Comparison of ENCODE assay signal across 12 mouse cellular contexts in genomic region chr2:33318491-33318964, GRCm38 (mm10). TPM values are rescaled to one million over a fixed set of nuclear protein-coding genes. Genes with fewer than 3 reads are reported as not detected.
DNase-seq lines count a peak whose midpoint lies in the region; ATAC-seq and TF ChIP-seq lines count a peak whose summit lies in the region.
"Had no signal": no experiment of that assay in that cellular context is flagged by ENCODE, and none has a peak within 500 bp of the region (broad histone marks: within the 10 kb centered on the region; RNA-seq: fewer than 3 reads in every experiment).

No protein-coding gene starts in this region.

- H3K27me3 ChIP-seq in forebrain, embryonic 14.5 days (replicated peaks; ENCODE audit: control insufficient read depth, insufficient read depth, low read length) = no peaks in the 10 kb centered on the region
- no peaks in the 10 kb centered on the region for H3K27me3 ChIP-seq in forebrain, embryonic 11.5 days (ENCODE audit: control insufficient read depth, insufficient read depth, low read length)
- H3K27me3 ChIP-seq in C2C12 (ENCODE audit: control insufficient read depth, insufficient read depth, insufficient read length) = no peaks in the 10 kb centered on the region
- H3K27me3 ChIP-seq: limb, embryonic 13.5 days had no signal

- H3K9me3 ChIP-seq in forebrain, embryonic 14.5 days (replicated peaks; ENCODE audit: control insufficient read depth, low read length) = no peaks in the 10 kb centered on the region
- no peaks in the 10 kb centered on the region for H3K9me3 ChIP-seq in forebrain, embryonic 11.5 days (ENCODE audit: control insufficient read depth, low read length)
- H3K9me3 ChIP-seq: limb, embryonic 13.5 days had no signal

- no peak overlapping the region for H3K9ac ChIP-seq in forebrain, embryonic 14.5 days (ENCODE audit: low read length)
- no peak overlapping the region for H3K9ac ChIP-seq in forebrain, embryonic 11.5 days (ENCODE audit: low read length)
- H3K9ac ChIP-seq: limb, embryonic 13.5 days had no signal

- H3K4me1 ChIP-seq in forebrain, embryonic 14.5 days (ENCODE audit: control insufficient read depth, insufficient read depth, low read length) = peaks cover 8% of the 10 kb centered on the region
- H3K4me1 ChIP-seq in forebrain, embryonic 11.5 days (replicated peaks; ENCODE audit: control insufficient read depth, insufficient read depth, low read length) = peaks cover 8% of the 10 kb centered on the region

- ATAC-seq in forebrain, embryonic 14.5 days = no peak
- no peak for ATAC-seq in forebrain, embryonic 11.5 days (replicated peaks; ENCODE audit: low FRiP score)
- no peak for ATAC-seq in erythroid progenitor cell, adult 5-6 weeks (replicated peaks; ENCODE audit: low FRiP score, poor library complexity, severe bottlenecking)

- 0 out of 2 replicates have a peak overlapping the region, but pooled peaks have one; percentile 23 for H3K27ac ChIP-seq in forebrain, embryonic 14.5 days (ENCODE audit: low read depth, low read length)
- H3K27ac ChIP-seq in forebrain, embryonic 11.5 days (ENCODE audit: low read depth, low read length) = no peak overlapping the region
- H3K27ac ChIP-seq: limb, embryonic 13.5 days had no signal

- H3K4me2 ChIP-seq in forebrain, embryonic 14.5 days (ENCODE audit: low read length) = no peak overlapping the region
- no peak overlapping the region for H3K4me2 ChIP-seq in forebrain, embryonic 11.5 days (ENCODE audit: low read depth, low read length, severe bottlenecking)
- H3K4me2 ChIP-seq: limb, embryonic 13.5 days had no signal

- peaks cover 23% of the 10 kb centered on the region; the same call in 1 of the 2 replicates for H3K36me3 ChIP-seq in forebrain, embryonic 14.5 days (ENCODE audit: control insufficient read depth, insufficient read depth, low read length)
- H3K36me3 ChIP-seq in forebrain, embryonic 11.5 days (ENCODE audit: control insufficient read depth, insufficient read depth, low read length) = no peaks in the 10 kb centered on the region
- no peaks in the 10 kb centered on the region for H3K36me3 ChIP-seq in C2C12 (ENCODE audit: control insufficient read depth, insufficient read depth)
- H3K36me3 ChIP-seq: limb, embryonic 13.5 days had no signal

- intact Hi-C loops in heart, postnatal 25 days (cut with DNase I) = loop anchor here (5.0 kb wide), 2 partner anchors 81 to 101 kb away; partner anchors contain the start of gene Angptl2

- no peak overlapping the region for H3ac ChIP-seq in C2C12 (ENCODE audit: control insufficient read depth, insufficient read length, low read depth)

- DNase-seq in forebrain, embryonic 14.5 days (ENCODE audit: low spot score) = peak; percentile 15
- DNase-seq in forebrain, embryonic 11.5 days (ENCODE audit: low spot score) = no peak
- DNase-seq in cerebellum, postnatal 25 days = peak; percentile 83
- peak; percentile 59 to 69 for DNase-seq in left cerebral cortex, adult 18-20 months (ENCODE audit: low spot score in 2 of 2)
- DNase-seq in spleen, postnatal 10 days (ENCODE audit: low spot score in 2 of 2) = no peak
- DNase-seq in heart, postnatal 25 days (ENCODE audit: low spot score) = no peak
- DNase-seq: adrenal gland, postnatal 25 days; embryo, embryonic 11 days; thymus, postnatal 14 days had no signal

- no peaks in the 10 kb centered on the region for H3K79me3 ChIP-seq in C2C12 (ENCODE audit: low read depth)

- TF ChIP-seq CTCF in C2C12 (IDR thresholded peaks at IDR 0.05; ENCODE audit: control insufficient read depth, insufficient read depth, insufficient read length) = no peak

- H3K4me3 ChIP-seq in forebrain, embryonic 14.5 days (ENCODE audit: low read depth, low read length) = no peak overlapping the region
- H3K4me3 ChIP-seq in forebrain, embryonic 11.5 days (ENCODE audit: low read depth, low read length) = no peak overlapping the region
- H3K4me3 ChIP-seq in C2C12 (ENCODE audit: insufficient read depth, poor library complexity, severe bottlenecking) = no peak overlapping the region
- H3K4me3 ChIP-seq: limb, embryonic 13.5 days had no signal

- H3K79me2 ChIP-seq in C2C12 (ENCODE audit: control insufficient read depth, insufficient read depth) = no peaks in the 10 kb centered on the region

- 77% methylated on average over 8 of the region's 8 CpGs for WGBS in forebrain, embryonic 14.5 days
- WGBS in forebrain, embryonic 11.5 days = 74% methylated on average over 8 of the region's 8 CpGs

TF ChIP-seq in C2C12, 6 proteins besides CTCF, POLR2A, EP300 and RAD21:
- peak; percentile 36 for TF ChIP-seq MYOD1 (IDR thresholded peaks at IDR 0.05; ENCODE audit: control insufficient read depth, insufficient read length, low read depth)
- TF ChIP-seq FOSL1 (IDR thresholded peaks at IDR 0.05; ENCODE audit: insufficient read depth, low read length, poor library complexity, severe bottlenecking) = no peak

RNA-seq across cellular contexts. Expression of gene Ralgps1, which starts 52.8 kb away (rescaled TPM):
- 32.6 and 40.2 TPM in 2 replicates for polyA plus RNA-seq in forebrain, embryonic 14.5 days (2014; fragmentation: Nextera tagmentation; extraction: Ambion mirVana)
- polyA plus RNA-seq in forebrain, embryonic 11.5 days (2014; fragmentation: Nextera tagmentation; extraction: Ambion mirVana) = 17.7 and 19.5 TPM in 2 replicates
- 0.47 TPM for polyA plus RNA-seq in C2C12 (2012; fragmentation: generic; extraction: Trizol)
- 10 to 100 TPM; 63.7 to 63.9 TPM for total RNA-seq in left cerebral cortex, adult 18-20 months (2021)
- 1.4 TPM in 1 of 2 replicates, not detected in the other for total RNA-seq in erythroid progenitor cell, adult 5-6 weeks (2015; ENCODE audit: low replicate concordance)
- total RNA-seq in erythroid progenitor cell, adult 5-6 weeks (2017; ENCODE audit: low replicate concordance) = not detected in 2 replicates
- 1 to 10 TPM; 4.1 to 5.8 TPM for total RNA-seq in heart, postnatal 25 days (2021)

Comparison
In these comparisons a context has a peak if more than half of its experiments do, and no peak if none do; other contexts are left out.
1. DNase-seq: peak in forebrain, embryonic 14.5 days (single experiment), cerebellum, postnatal 25 days (2 of 2) and left cerebral cortex, adult 18-20 months (2 of 2); none in forebrain, embryonic 11.5 days (single experiment), spleen, postnatal 10 days (0 of 2) and heart, postnatal 25 days (single experiment).
2. RNA of gene Ralgps1, which starts 52.8 kb away (total RNA-seq): 63.7 to 63.9 TPM in left cerebral cortex, adult 18-20 months; 4.1 to 5.8 TPM in heart, postnatal 25 days and 1.4 TPM in erythroid progenitor cell, adult 5-6 weeks; every median in the first group is over 4 times any median in the second.